ENCODE assay signal across 25 mouse cellular contexts in genomic region chr11:93025981-93026380, GRCm38 (mm10).
DNase-seq lines count a peak whose midpoint lies in the region; ATAC-seq lines count a peak whose summit lies in the region.
"Had no signal": no experiment of that assay in that cellular context is flagged by ENCODE, and none has a peak within 500 bp of the region (broad histone marks: within the 10 kb centered on the region; RNA-seq: fewer than 3 reads in every experiment).

No protein-coding gene starts in this region.

- H3K4me3 ChIP-seq in liver, embryonic 11.5 days (ENCODE audit: low read depth, low read length): no peak overlapping the region
- H3K4me3 ChIP-seq: embryonic facial prominence, embryonic 13.5 days; embryonic facial prominence, embryonic 15.5 days; erythroblast, embryonic 14.5 days; forebrain, embryonic 10.5 days; forebrain, embryonic 12.5 days had no signal

- DNase-seq in cerebellum, adult 18-20 months: peak; percentile 21 to 31
- DNase-seq in cerebellum, adult 8-10 months: peak; percentile 27
- no peak for DNase-seq in cerebellum, adult 11 months
- DNase-seq in frontal cortex, postnatal 25 days (ENCODE audit: low spot score in 2 of 2): no peak
- DNase-seq in cerebellum, postnatal 25 days: peak; percentile 13 to 21
- DNase-seq in liver, embryonic 11.5 days (ENCODE audit: low spot score): no peak
- DNase-seq: adrenal gland, adult 8-10 months; adrenal gland, postnatal 14 days; adrenal gland, postnatal 36 days; B cell, adult 2 months; embryo, embryonic 11 days; forebrain, postnatal 0 days had no signal

- H3K9ac ChIP-seq in liver, embryonic 11.5 days (ENCODE audit: low read depth, low read length): no peak overlapping the region
- H3K9ac ChIP-seq: embryonic facial prominence, embryonic 13.5 days; embryonic facial prominence, embryonic 15.5 days; forebrain, embryonic 12.5 days; forebrain, postnatal 0 days had no signal

- ATAC-seq in cerebellum, adult (ENCODE audit: insufficient number of reproducible peaks, low FRiP score, low TSS enrichment): no peak
- peak; percentile 50 for ATAC-seq in frontal cortex, adult (ENCODE audit: low TSS enrichment)
- no peak for ATAC-seq in liver, embryonic 11.5 days (replicated peaks; ENCODE audit: low FRiP score)
- ATAC-seq: activated CD4-positive, CD25-positive, alpha-beta regulatory T cell, adult 4 months; CD4-positive, CD25-positive, alpha-beta regulatory T cell, adult 4 months; forebrain, embryonic 14.5 days; forebrain, postnatal 0 days; Patski had no signal

- H3K27me3 ChIP-seq in liver, embryonic 11.5 days (replicated peaks; ENCODE audit: control insufficient read depth, insufficient read depth, low read length): no peaks in the 10 kb centered on the region
- H3K27me3 ChIP-seq: CH12.LX; embryonic facial prominence, embryonic 13.5 days; embryonic facial prominence, embryonic 15.5 days; forebrain, embryonic 12.5 days had no signal

- no peaks in the 10 kb centered on the region for H3K9me3 ChIP-seq in liver, embryonic 11.5 days (ENCODE audit: control insufficient read depth, low read length)
- H3K9me3 ChIP-seq: embryonic facial prominence, embryonic 13.5 days; embryonic facial prominence, embryonic 15.5 days; forebrain, embryonic 10.5 days; forebrain, embryonic 12.5 days; G1E had no signal

- no peaks in the 10 kb centered on the region for H3K36me3 ChIP-seq in liver, embryonic 11.5 days (ENCODE audit: control insufficient read depth, insufficient read depth, low read length)
- H3K36me3 ChIP-seq: embryonic facial prominence, embryonic 13.5 days; embryonic facial prominence, embryonic 15.5 days; forebrain, embryonic 10.5 days; forebrain, embryonic 12.5 days; G1E had no signal

- H3K27ac ChIP-seq in liver, embryonic 11.5 days (ENCODE audit: low read depth, low read length): no peak overlapping the region
- H3K27ac ChIP-seq: embryonic facial prominence, embryonic 13.5 days; embryonic facial prominence, embryonic 15.5 days; forebrain, embryonic 10.5 days; forebrain, embryonic 12.5 days had no signal

- no peak overlapping the region for H3K4me2 ChIP-seq in liver, embryonic 11.5 days
- H3K4me2 ChIP-seq: embryonic facial prominence, embryonic 13.5 days; embryonic facial prominence, embryonic 15.5 days; forebrain, embryonic 12.5 days had no signal

- no peaks in the 10 kb centered on the region for H3K4me1 ChIP-seq in liver, embryonic 11.5 days (replicated peaks; ENCODE audit: control insufficient read depth, insufficient read depth, low read length)
- H3K4me1 ChIP-seq: embryonic facial prominence, embryonic 13.5 days; embryonic facial prominence, embryonic 15.5 days had no signal

- 38% methylated on average over 2 of the region's 2 CpGs for WGBS in liver, embryonic 11.5 days

Comparison
In these comparisons a context has a peak if more than half of its experiments do, and no peak if none do; other contexts are left out.
1. DNase-seq: peak in cerebellum, adult 18-20 months (2 of 2), cerebellum, adult 8-10 months (single experiment) and cerebellum, postnatal 25 days (2 of 2); none in cerebellum, adult 11 months (single experiment), frontal cortex, postnatal 25 days (0 of 2) and liver, embryonic 11.5 days (single experiment).